Mouse (Mus musculus): ENCODE measurements around the gene Serpinb6a. TPM values are rescaled to one million over a fixed set of nuclear protein-coding genes. Genes with fewer than 3 reads are reported as not detected.
"Not testable (repeated sequence)": the region's sequence is repeated elsewhere in the genome, so short reads cannot be mapped to it uniquely, and the experiment has no call there.

Serpinb6a gene
- polyA plus RNA-seq, 1 experiment, result 214 TPM

DNA sequence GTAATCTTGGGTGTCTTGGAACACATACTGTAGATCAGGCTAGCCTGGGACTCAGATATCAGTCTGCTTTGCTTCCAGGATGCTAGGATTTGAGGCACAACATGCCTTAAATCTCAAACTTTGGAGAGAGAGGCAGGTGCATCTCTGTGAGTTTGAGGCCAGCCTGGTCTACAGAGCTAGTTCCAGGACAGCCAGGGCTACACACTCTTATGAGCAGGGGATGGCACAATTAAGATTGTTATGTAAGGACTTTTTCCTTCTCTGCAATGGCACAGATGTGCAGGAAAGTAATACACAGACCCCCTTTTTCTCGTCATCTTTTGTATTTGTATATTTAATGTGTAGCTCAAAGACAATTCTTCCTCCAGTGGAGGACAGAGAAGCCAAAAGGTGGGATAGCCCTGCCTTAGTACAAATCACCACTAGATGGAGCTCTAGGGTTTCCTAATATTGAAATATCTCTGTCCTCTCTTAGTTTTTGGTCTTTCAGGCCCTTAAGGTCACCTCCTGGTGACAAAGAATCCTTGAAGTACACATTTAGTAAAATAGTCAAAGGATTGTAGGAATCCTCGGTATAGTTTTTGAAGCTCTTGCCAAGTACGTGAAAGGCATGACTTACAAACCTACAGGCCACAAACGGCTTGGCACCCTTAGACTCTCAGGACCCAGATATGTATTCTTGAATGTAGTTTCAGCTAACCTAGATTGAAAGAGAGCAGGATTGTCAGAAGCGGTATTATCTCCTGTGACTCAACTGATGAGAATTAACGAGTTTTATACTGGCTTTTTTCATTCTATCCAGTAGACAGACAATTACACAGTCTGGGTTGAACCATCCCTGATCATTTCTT is 45.8 kb downstream of the Serpinb6a start:
- WGBS, result 46% methylated on average over 6 of the region's 6 CpGs
- no peaks in the 10 kb centered on the region for H3K27me3 ChIP-seq (ENCODE audit: control insufficient read depth, insufficient read depth, low read length)
- no peak overlapping the region for H3K4me3 ChIP-seq (ENCODE audit: low read depth, low read length)
- H3K36me3 ChIP-seq (ENCODE audit: control insufficient read depth, insufficient read depth, low read length), result no peaks in the 10 kb centered on the region
- H3K4me1 ChIP-seq (ENCODE audit: control insufficient read depth, insufficient read depth, insufficient read length, low read length), result peaks cover 6% of the 10 kb centered on the region
- no peak overlapping the region for H3K27ac ChIP-seq (ENCODE audit: insufficient read depth, low read depth, low read length)
- TF ChIP-seq CTCF (IDR thresholded peaks at IDR 0.05; ENCODE audit: extremely low read depth, insufficient read length, insufficient replicate concordance, low read depth, low read length), result no peak
- no peak for TF ChIP-seq POLR2A (IDR thresholded peaks at IDR 0.05; ENCODE audit: low read depth, low read length)

DNA sequence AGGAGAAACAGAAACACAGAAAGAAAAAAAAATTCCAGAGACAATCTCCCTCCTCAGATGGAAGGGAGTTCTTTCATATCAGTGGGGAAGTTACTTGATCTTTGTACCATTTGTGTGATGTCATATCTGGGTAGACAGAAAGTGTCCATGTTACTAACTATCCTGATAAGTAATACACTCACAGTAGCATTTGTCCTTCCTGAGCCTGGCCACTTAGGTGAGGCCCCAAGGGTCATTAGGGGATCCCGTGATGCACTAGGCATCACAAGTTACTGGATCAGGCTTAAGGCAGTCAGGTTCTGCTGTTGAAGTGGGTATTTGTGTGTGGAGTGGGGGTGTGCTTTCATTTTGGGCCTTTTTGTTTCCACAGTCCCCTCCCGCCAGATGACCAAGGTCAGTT is 49.6 kb downstream of the Serpinb6a start:
- Histone ChIP-seq H3K27ac (ENCODE audit: insufficient read depth, low read depth, low read length) (no peak overlapping the region), H3K4me3 (ENCODE audit: low read depth, low read length) (no peak overlapping the region), H3K27me3 (ENCODE audit: control insufficient read depth, insufficient read depth, low read length) (no peaks in the 10 kb centered on the region), H3K36me3 (ENCODE audit: control insufficient read depth, insufficient read depth, low read length) (no peaks in the 10 kb centered on the region), H3K4me1 (ENCODE audit: control insufficient read depth, insufficient read depth, insufficient read length, low read length) (peaks cover 9% of the 10 kb centered on the region)
- no peak for TF ChIP-seq POLR2A (IDR thresholded peaks at IDR 0.05; ENCODE audit: low read depth, low read length)
- no peak for TF ChIP-seq CTCF (IDR thresholded peaks at IDR 0.05; ENCODE audit: extremely low read depth, insufficient read length, insufficient replicate concordance, low read depth, low read length)
- 81% methylated on average over 2 of the region's 2 CpGs for WGBS

DNA sequence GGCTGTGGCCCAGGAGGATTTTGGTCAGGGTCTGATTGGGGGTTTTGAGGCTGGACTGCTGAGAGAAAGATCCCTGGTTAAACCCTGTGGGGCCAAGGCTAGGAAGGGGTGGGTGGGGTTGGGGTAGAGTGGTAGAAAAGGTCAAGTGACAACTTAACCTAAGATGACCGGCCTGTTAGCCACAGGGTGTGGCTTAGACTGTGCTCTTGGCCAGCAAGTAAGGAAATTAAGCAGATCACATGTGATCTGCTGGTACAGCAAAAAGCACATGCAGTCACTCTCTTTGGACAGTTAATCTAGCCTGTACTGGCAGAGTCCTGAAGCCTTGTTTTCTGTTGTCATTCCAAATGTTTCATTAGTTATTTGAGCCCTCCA is 50.5 kb downstream of the Serpinb6a start:
- 30% methylated on average over 1 of the region's 1 CpGs for WGBS
- Histone ChIP-seq H3K27me3 (ENCODE audit: control insufficient read depth, insufficient read depth, low read length) (no peaks in the 10 kb centered on the region), H3K27ac (ENCODE audit: insufficient read depth, low read depth, low read length) (peak overlapping the region; percentile 88; the same call in 1 of the 2 replicates)

DNA sequence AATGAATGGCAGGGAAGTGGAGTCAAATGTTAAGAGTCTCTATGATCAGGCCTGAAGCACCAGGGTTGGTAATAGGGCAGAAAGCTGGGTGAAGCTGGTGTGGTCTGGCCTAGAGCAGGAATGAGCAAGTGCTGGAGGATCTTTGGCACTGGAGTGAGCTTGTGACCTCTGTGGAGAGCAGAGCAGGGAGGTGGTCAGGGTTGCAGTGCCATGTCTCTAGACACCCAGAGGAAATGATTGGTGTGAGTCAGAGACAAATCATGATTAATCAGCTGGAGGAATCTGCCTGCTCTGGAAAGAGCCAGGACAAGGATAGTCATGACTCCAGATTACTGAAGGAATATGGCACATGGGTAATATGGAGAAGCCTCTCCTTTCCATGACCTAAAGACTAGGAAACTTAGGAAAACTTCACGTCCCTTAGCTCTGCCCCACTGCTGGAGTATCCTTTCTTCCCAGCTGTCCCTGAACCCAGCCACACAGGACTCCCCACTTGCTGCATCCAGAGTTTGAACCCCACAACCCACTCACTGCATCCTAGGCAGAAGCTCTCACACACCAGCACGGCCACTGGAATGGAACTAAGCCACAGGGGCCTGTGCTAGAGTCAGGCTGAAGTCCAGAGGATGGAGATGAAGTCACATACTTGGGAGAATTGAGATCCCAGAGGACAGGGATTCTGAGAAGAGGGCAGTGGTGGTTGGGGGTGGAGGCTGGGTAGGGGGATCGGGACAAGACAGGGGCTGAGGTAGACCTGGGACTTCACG is 51.1 kb downstream of the Serpinb6a start:
- no peaks in the 10 kb centered on the region for H3K27me3 ChIP-seq (ENCODE audit: control insufficient read depth, insufficient read depth, low read length)
- WGBS, result 91% methylated on average over 4 of the region's 4 CpGs
- peak overlapping the region; percentile 88 for H3K27ac ChIP-seq (ENCODE audit: insufficient read depth, low read depth, low read length)
- H3K36me3 ChIP-seq (ENCODE audit: control insufficient read depth, insufficient read depth, low read length), result no peaks in the 10 kb centered on the region
- peaks cover 9% of the 10 kb centered on the region for H3K4me1 ChIP-seq (ENCODE audit: control insufficient read depth, insufficient read depth, insufficient read length, low read length)
- TF ChIP-seq POLR2A (IDR thresholded peaks at IDR 0.05; ENCODE audit: low read depth, low read length) (no peak), CTCF (IDR thresholded peaks at IDR 0.05; ENCODE audit: extremely low read depth, insufficient read length, insufficient replicate concordance, low read depth, low read length) (no peak)
- no peak overlapping the region for H3K4me3 ChIP-seq (ENCODE audit: low read depth, low read length)

More for the DNA sequence above, 50.5 kb downstream of the Serpinb6a start:
- TF ChIP-seq POLR2A (IDR thresholded peaks at IDR 0.05; ENCODE audit: low read depth, low read length), result no peak
- TF ChIP-seq CTCF (IDR thresholded peaks at IDR 0.05; ENCODE audit: extremely low read depth, insufficient read length, insufficient replicate concordance, low read depth, low read length), result no peak
- Histone ChIP-seq H3K4me1 (ENCODE audit: control insufficient read depth, insufficient read depth, insufficient read length, low read length) (peaks cover 9% of the 10 kb centered on the region), H3K36me3 (ENCODE audit: control insufficient read depth, insufficient read depth, low read length) (no peaks in the 10 kb centered on the region), H3K4me3 (ENCODE audit: low read depth, low read length) (no peak overlapping the region)

DNA sequence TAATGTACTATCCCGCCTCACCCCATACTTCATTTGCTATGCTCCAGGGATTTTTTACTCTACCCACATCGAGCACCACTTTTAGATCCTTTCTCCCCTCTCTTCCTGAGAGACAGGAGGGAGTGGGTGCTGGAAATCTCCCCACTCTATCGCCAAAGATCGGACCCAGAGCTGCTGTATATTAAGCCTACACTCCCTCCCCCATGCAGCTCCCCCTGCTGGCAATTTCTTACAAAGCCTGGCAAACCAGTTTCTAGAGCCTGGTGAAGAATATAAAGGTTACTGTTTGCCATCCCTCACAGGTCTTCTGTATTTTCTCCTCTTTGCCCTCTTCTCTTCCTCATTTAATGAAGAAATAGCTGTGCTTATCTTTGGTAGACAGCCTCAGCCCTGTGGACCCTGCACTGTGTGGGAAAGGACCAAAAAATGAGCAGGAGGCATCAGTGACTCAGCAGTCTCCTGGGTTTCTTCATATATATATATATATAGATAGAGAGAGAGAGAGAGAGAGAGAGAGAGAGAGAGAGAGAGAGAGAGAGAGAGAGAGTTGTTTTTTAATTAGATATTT is 60.3 kb downstream of the Serpinb6a start:
- Histone ChIP-seq H3K27ac (ENCODE audit: insufficient read depth, low read depth, low read length) (no peak overlapping the region), H3K36me3 (ENCODE audit: control insufficient read depth, insufficient read depth, low read length) (no peaks in the 10 kb centered on the region), H3K4me3 (ENCODE audit: low read depth, low read length) (no peak overlapping the region), H3K27me3 (ENCODE audit: control insufficient read depth, insufficient read depth, low read length) (no peaks in the 10 kb centered on the region), H3K4me1 (ENCODE audit: control insufficient read depth, insufficient read depth, insufficient read length, low read length) (no peaks in the 10 kb centered on the region)
- TF ChIP-seq POLR2A (IDR thresholded peaks at IDR 0.05; ENCODE audit: low read depth, low read length) (no peak), CTCF (IDR thresholded peaks at IDR 0.05; ENCODE audit: extremely low read depth, insufficient read length, insufficient replicate concordance, low read depth, low read length) (peak; percentile 65; the same call in 1 of the 2 replicates)
- 50% methylated on average over 4 of the region's 4 CpGs for WGBS

GRCm38 (mm10) chr13:33941288-33941808 is 61.2 kb downstream of the Serpinb6a start:
- Histone ChIP-seq H3K4me1 (ENCODE audit: control insufficient read depth, insufficient read depth, insufficient read length, low read length) (peaks cover 4% of the 10 kb centered on the region; the same call in 1 of the 2 replicates), H3K4me3 (ENCODE audit: low read depth, low read length) (no peak overlapping the region), H3K27me3 (ENCODE audit: control insufficient read depth, insufficient read depth, low read length) (no peaks in the 10 kb centered on the region), H3K36me3 (ENCODE audit: control insufficient read depth, insufficient read depth, low read length) (no peaks in the 10 kb centered on the region), H3K27ac (ENCODE audit: insufficient read depth, low read depth, low read length) (no peak overlapping the region)
- WGBS, result 83% methylated on average over 5 of the region's 5 CpGs
- TF ChIP-seq CTCF (IDR thresholded peaks at IDR 0.05; ENCODE audit: extremely low read depth, insufficient read length, insufficient replicate concordance, low read depth, low read length), result no peak
- TF ChIP-seq POLR2A (IDR thresholded peaks at IDR 0.05; ENCODE audit: low read depth, low read length), result no peak

DNA sequence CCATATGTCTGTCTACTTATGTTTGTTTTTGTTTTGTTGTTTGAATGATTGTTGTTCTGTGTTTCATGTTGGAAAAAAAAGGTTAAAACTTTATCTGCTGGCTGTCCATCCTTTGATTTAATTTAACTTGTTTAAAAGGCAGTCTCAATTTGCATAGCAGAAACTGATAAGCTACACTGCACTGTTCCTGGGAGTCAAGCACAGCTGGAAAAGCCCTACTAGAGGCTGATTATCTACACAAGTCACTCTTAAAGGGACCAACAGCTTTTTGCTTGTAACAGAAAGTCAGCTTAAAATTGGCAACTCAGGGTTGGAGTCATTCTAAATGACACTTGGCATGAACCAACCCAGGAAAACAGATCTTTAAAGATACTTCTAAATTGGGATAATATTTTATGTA is 65.0 kb downstream of the Serpinb6a start:
- H3K4me1 ChIP-seq (ENCODE audit: control insufficient read depth, insufficient read depth, insufficient read length, low read length), result peaks cover 13% of the 10 kb centered on the region
- H3K36me3 ChIP-seq (ENCODE audit: control insufficient read depth, insufficient read depth, low read length); H3K4me3 ChIP-seq (ENCODE audit: low read depth, low read length); H3K27ac ChIP-seq (ENCODE audit: insufficient read depth, low read depth, low read length); H3K27me3 ChIP-seq (ENCODE audit: control insufficient read depth, insufficient read depth, low read length): not testable (repeated sequence)

All from small intestine, adult 2 months (tissue).